Mouse (Mus musculus) mouse embryonic stem cell (cell line): ENCODE data around the gene Rnase9.

Experiments used
- in situ Hi-C, 2 experiments: fragments of 300-500 bp; cut with MboI; formaldehyde crosslinking; loops; 1 replicate in 1 of 2; 3 replicates in 1 of 2; pipeline ENCODE4 v1.14.3; 2019 to 2020; ENCODE audit warnings: low sequenced_read_pairs in 2 of 2, low pct_unique_long_range_greater_than_20kb in 1 of 2, mixed read lengths in 1 of 2; ENCODE audit not compliant: unreplicated experiment in 1 of 2

Rnase9 gene

GRCm38 (mm10) chr14:51041769-51042168 is at the start of gene Rnase9:
Gene Rnase9 (minus strand): TSS chr14:51041869.
- in situ Hi-C loops = no loop called here

- in situ Hi-C loops = loop anchor here in 1 of 2 experiments (10.0 kb wide), 1 partner anchor 685 kb away; the partner anchor contains the start of gene Ang4
Observed at GRCm38 (mm10) chr14:51090077-51090781, 48.6 kb upstream of the Rnase9 start.

DNA sequence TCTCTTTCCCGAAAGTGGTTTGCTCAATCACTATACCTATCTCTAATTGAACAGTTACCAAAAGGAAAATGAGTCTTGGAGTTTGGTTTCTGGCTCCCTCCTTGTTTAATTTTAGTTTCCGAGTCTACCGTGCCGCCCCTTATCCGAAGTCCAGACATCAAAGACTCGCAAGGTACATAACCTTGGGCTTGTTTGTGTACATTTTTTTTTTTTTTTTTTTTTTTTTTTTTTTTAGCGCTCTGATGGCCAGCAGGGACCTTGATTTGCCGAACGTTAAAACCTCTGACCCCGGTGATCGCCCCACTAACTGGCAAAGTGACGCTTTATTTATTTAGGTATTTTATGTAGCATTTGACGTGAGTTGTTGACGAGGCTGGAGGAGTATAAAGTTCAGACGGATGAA is 48.0 kb upstream of the Rnase9 start:
- in situ Hi-C loops = loop anchor here in 1 of 2 experiments (10.0 kb wide), 2 partner anchors 285 to 685 kb away; partner anchors contain the start of genes Ang4, Ccnb1ip1 and Parp2

GRCm38 (mm10) chr14:51088970-51089673 is 47.5 kb upstream of the Rnase9 start:
- in situ Hi-C loops = loop anchor here in 1 of 2 experiments (10.0 kb wide), 1 partner anchor 284 kb away; the partner anchor contains the start of genes Ccnb1ip1 and Parp2

GRCm38 (mm10) chr14:51088166-51088969 is 46.7 kb upstream of the Rnase9 start:
- in situ Hi-C loops = loop anchor here in 1 of 2 experiments (10.0 kb wide), 1 partner anchor 284 kb away; the partner anchor contains the start of genes Ccnb1ip1 and Parp2

GRCm38 (mm10) chr14:51087762-51088161 is 46.1 kb upstream of the Rnase9 start:
- in situ Hi-C loops = loop anchor here in 1 of 2 experiments (10.0 kb wide), 1 partner anchor 283 kb away; the partner anchor contains the start of genes Ccnb1ip1 and Parp2

GRCm38 (mm10) chr14:51085911-51086310 is 44.2 kb upstream of the Rnase9 start:
- in situ Hi-C loops = loop anchor here in 1 of 2 experiments (10.0 kb wide), 1 partner anchor 281 kb away; the partner anchor contains the start of genes Ccnb1ip1 and Parp2

- in situ Hi-C loops = loop anchor here in 1 of 2 experiments (10.0 kb wide), 1 partner anchor 280 kb away; the partner anchor contains the start of genes Ccnb1ip1 and Parp2
Observed at GRCm38 (mm10) chr14:51085086-51085485, 43.4 kb upstream of the Rnase9 start.

GRCm38 (mm10) chr14:51083805-51084204 is 42.1 kb upstream of the Rnase9 start:
- in situ Hi-C loops = loop anchor here in 1 of 2 experiments (10.0 kb wide), 1 partner anchor 279 kb away; the partner anchor contains the start of genes Ccnb1ip1 and Parp2

- in situ Hi-C loops = loop anchor here in 1 of 2 experiments (10.0 kb wide), 1 partner anchor 278 kb away; the partner anchor contains the start of genes Ccnb1ip1 and Parp2
Observed at GRCm38 (mm10) chr14:51082599-51083581, 41.2 kb upstream of the Rnase9 start.

- in situ Hi-C loops = loop anchor here in 1 of 2 experiments (10.0 kb wide), 1 partner anchor 276 kb away; the partner anchor contains the start of genes Ccnb1ip1 and Parp2
Observed at GRCm38 (mm10) chr14:51081035-51081434, 39.4 kb upstream of the Rnase9 start.

DNA sequence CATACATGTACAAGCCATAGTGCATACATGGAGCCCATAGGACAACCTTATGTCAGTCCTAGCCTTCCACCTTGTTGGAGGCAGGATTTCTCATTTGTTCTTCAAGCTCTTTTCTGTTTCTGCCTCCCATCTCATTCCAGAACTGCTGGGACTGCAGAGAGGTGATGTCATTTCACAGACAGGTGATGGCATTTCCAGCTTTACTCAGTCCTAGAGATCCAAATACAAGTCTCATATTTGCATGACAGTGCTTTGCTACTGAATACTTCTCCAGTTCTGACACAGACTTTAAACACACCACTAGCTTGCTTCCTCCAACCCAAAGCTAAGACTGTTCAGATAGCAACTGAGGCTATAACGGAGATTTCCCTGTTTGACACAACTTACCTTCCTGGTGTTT is 37.5 kb upstream of the Rnase9 start:
- in situ Hi-C loops = no loop called here

- in situ Hi-C loops = loop anchor here in 1 of 2 experiments (25.0 kb wide), 1 partner anchor 1262 kb away; no protein-coding TSS in a partner anchor
Observed at GRCm38 (mm10) chr14:51074335-51074734, 32.7 kb upstream of the Rnase9 start, which contains the start of gene Olfr750. Gene Olfr750 (minus strand): TSS chr14:51074435.

DNA sequence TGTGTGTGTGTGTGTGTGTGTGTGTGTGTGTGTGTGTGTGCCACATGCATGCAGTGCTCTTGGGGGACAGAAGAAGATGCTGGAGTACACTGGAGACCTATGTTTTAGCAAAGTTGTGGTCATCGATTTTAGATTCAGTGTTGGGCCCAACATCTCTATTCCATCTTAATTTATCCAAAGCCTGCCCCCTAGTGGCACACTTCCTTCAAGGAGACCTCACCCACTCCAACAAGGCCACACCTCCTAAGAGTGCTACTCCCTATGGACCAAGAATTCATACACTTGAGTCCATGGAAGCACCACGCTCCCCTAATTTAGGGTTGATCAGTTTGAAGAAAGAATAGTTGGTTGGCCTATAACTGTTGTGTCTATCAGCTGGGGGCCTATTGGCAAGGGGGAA is 27.9 kb upstream of the Rnase9 start:
- in situ Hi-C loops = loop anchor here (5.0 to 25.0 kb wide), 3 partner anchors 255 to 1257 kb away; partner anchors contain the start of genes Ccnb1ip1 (in 1 of the 2) and Parp2 (in 1 of the 2)

- in situ Hi-C loops = loop anchor here (5.0 to 25.0 kb wide), 3 partner anchors 254 to 1257 kb away; partner anchors contain the start of genes Ccnb1ip1 (in 1 of the 2) and Parp2 (in 1 of the 2)
Observed at GRCm38 (mm10) chr14:51068956-51069355, 27.3 kb upstream of the Rnase9 start.

DNA sequence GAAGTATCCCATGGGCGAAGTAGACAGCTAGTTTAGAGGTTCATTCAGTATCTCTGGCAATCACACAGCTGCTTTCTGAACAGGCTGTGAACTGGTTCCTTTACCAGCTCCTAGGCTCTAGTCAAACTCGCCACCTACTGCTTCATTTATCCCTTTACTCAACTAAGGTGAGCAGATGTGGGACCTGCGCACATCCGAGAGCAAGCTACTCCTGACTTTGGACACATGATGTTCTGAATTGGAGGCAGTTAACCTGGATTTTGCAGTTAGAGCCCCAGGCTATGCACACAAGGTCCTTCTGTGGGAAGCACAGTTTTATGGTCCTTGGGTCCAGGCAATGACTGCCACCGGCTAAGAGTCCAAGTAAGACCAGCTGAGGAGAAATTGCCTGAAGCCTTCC is 19.1 kb upstream of the Rnase9 start:
- in situ Hi-C loops = loop anchor here (5.0 to 25.0 kb wide), 3 partner anchors 33 to 1248 kb away; no protein-coding TSS in a partner anchor
